Mouse (Mus musculus) forebrain, embryonic 13.5 days (tissue): ENCODE measurements around the gene Cnr1. TPM values are rescaled to one million over a fixed set of nuclear protein-coding genes. Genes with fewer than 3 reads are reported as not detected.
A peak's percentile ranks its signal among the peaks of the same experiment; 100 is the strongest.

Experiments used
- ATAC-seq: fragments of 200-750 bp; cut with Nextera tagmentation; 2 replicates; pipeline ENCODE4 v1.8.0; 2017
- H3K27ac ChIP-seq: fragments of 300-500 bp; sonication (generic); 2 replicates; pipeline ENCODE4 v1.5.1; 2015; ENCODE audit warnings: inconsistent platforms, mild to moderate bottlenecking, moderate library complexity
- H3K27me3 ChIP-seq: fragments of 300-500 bp; sonication (generic); 2 replicates; pipeline ENCODE4 v1.6.1; 2015; ENCODE audit warnings: mild to moderate bottlenecking, inconsistent platforms
- H3K36me3 ChIP-seq: fragments of 300-500 bp; sonication (generic); 2 replicates; pipeline ENCODE4 v1.6.1; 2015; ENCODE audit warnings: mild to moderate bottlenecking, inconsistent platforms; ENCODE audit not compliant: poor library complexity, severe bottlenecking
- H3K4me1 ChIP-seq: fragments of 300-500 bp; sonication (generic); 2 replicates; pipeline ENCODE4 v1.6.1; 2015; ENCODE audit warnings: inconsistent platforms
- H3K4me2 ChIP-seq: fragments of 300-500 bp; sonication (generic); 2 replicates; pipeline ENCODE4 v1.6.1; 2015; ENCODE audit warnings: inconsistent platforms, mild to moderate bottlenecking, moderate library complexity
- H3K4me3 ChIP-seq: fragments of 300-500 bp; sonication (generic); 2 replicates; pipeline ENCODE4 v1.5.1; 2015; ENCODE audit warnings: mild to moderate bottlenecking, inconsistent platforms
- H3K9ac ChIP-seq: fragments of 300-500 bp; sonication (generic); 2 replicates; pipeline ENCODE4 v1.6.1; 2015; ENCODE audit warnings: mild to moderate bottlenecking, inconsistent platforms
- H3K9me3 ChIP-seq: fragments of 300-500 bp; sonication (generic); replicated peaks from 2 replicates; pipeline ENCODE4 v1.6.1; 2016; ENCODE audit warnings: inconsistent platforms
- WGBS: fragments of 180-500 bp; shearing (Covaris S2); methylation state at CpG from one replicate; pipeline ENCODE4 v1.1.7; 2015; 5-methylcytosine and 5-hydroxymethylcytosine counted together
- polyA plus RNA-seq: library from polyadenylated mRNA; unstranded; fragments of >200 nt; fragmentation: Nextera tagmentation; extraction: Ambion mirVana; gene quantifications from 2 replicates; pipeline ENCODE4 v1.2.1, GENCODE M21; 2015

The Cnr1 gene
- polyA plus RNA-seq, 1 experiment from 2014 or later, result 51.0 TPM

DNA sequence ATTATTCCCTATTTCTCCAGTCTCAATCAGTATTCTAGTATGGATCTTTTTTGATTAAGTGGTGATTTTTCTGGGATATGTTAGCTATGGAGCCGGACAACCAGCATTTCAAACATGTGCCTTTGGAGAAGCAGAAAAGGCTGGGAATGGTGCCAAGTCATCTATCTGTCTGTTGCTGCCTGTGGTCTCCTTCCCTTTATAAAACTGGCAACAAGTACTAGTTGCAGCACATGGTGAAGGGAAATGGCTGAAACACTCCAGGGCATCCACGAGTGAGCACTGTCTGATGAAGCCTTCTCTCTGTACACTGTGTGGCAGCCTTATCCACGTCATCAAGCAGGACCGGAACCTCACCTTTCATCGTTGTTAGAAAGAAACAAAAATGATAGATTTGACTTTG lies 8.7 kb upstream of the Cnr1 start:
- H3K4me1 ChIP-seq, result 0 out of 2 replicates have a peak, but pooled peaks cover 3% of the 10 kb centered on the region
- H3K9ac ChIP-seq, result no peak overlapping the region
- no peak overlapping the region for H3K27ac ChIP-seq
- no peak for ATAC-seq
- no peaks in the 10 kb centered on the region for H3K9me3 ChIP-seq
- H3K4me2 ChIP-seq, result no peak overlapping the region
- no peak overlapping the region for H3K4me3 ChIP-seq
- WGBS, result 71% methylated on average over 5 of the region's 5 CpGs
- no peaks in the 10 kb centered on the region for H3K36me3 ChIP-seq
- H3K27me3 ChIP-seq, result peaks cover 8% of the 10 kb centered on the region; the same call in 1 of the 2 replicates

DNA sequence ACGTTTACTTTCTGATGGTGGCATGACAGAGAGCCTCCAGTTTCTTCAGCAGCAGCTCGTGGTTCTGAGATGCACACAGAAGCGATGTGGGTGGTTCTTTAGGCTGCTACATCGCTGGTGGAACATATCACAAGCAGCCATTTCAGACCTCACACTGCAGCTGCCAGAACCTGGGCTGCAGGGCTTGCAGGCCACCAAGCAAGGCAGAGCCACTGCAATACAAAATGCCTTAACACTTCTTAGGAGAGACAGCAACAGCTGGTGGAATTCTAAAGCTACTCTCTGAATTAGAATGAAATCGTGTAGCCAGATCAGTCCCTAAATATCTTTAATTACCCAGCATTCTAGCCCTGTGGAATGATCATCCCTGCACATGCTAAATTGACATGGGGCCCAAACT lies 3.6 kb upstream of the Cnr1 start:
- Histone ChIP-seq H3K9me3 (no peaks in the 10 kb centered on the region), H3K4me1 (peaks cover 10% of the 10 kb centered on the region), H3K9ac (no peak overlapping the region), H3K4me3 (no peak overlapping the region), H3K27me3 (peaks cover 23% of the 10 kb centered on the region), H3K36me3 (no peaks in the 10 kb centered on the region), H3K4me2 (no peak overlapping the region), H3K27ac (no peak overlapping the region)
- ATAC-seq, result no peak
- WGBS, result 40% methylated on average over 5 of the region's 5 CpGs

DNA sequence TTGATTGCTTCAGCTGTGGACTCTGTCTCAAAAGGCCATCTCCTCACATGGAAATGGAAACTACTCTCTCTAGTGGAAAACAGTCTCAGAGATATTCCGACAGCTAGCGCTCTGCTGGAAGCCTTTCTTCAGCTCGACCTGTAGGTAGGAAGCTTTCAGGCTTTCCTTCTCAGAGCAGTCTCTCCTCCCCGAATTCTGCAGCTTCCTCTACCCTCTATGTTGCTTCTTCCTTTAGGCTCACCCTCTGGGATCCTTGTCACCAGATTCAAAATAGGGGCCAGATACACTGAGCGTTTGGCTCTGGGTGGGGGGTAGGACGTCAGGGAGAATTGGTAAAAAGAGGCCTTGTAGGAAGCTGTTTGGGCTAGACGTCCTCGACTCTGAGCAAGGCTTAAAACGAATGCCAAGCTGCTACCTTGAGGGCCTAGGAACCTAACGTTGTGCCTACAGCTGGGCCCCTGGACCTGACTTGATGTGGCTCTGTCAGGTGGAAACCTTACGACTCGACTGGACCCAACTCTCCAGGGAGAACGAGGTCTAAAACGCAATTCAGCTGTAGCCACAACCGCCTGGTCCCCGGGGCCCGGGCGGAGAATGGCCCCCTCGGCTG lies 1.1 kb upstream of the Cnr1 start:
- peak overlapping the region; percentile 92 for H3K27ac ChIP-seq
- H3K4me1 ChIP-seq, result peaks cover 10% of the 10 kb centered on the region
- H3K4me2 ChIP-seq, result peak overlapping the region; percentile 87
- peaks cover 34% of the 10 kb centered on the region for H3K27me3 ChIP-seq
- 1% methylated on average over 19 of the region's 19 CpGs for WGBS
- no peak for ATAC-seq
- no peaks in the 10 kb centered on the region for H3K36me3 ChIP-seq
- peak overlapping the region; percentile 69 for H3K4me3 ChIP-seq
- peak overlapping the region; percentile 91 for H3K9ac ChIP-seq
- no peaks in the 10 kb centered on the region for H3K9me3 ChIP-seq

DNA sequence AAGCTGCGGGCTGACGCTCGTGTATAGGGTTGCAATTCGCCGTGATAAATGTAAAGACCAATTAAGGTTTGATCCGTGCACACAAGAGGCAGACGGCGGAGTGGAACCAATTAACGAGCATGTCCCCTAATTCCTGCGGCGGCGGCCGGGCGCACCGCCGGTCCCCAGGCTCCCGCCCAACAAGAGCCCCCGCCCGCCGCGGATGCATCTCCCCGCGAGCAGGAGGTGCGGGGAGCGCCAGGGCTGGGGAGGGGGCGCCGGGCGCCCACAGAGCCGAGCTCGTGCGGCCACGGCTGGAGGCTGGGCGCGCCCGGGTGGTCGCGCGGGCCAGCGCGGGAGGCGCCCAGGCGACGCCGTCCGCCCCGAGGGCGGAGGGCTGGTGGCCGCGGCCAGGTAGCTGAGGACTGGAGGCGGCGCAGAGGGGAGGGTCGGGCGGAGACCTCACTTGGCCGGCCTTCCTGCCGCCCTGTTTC lies 596 bp upstream of the Cnr1 start:
- WGBS, result 0% methylated on average over 27 of the region's 55 CpGs
- peak; percentile 66 for ATAC-seq
- peaks cover 10% of the 10 kb centered on the region for H3K4me1 ChIP-seq

DNA sequence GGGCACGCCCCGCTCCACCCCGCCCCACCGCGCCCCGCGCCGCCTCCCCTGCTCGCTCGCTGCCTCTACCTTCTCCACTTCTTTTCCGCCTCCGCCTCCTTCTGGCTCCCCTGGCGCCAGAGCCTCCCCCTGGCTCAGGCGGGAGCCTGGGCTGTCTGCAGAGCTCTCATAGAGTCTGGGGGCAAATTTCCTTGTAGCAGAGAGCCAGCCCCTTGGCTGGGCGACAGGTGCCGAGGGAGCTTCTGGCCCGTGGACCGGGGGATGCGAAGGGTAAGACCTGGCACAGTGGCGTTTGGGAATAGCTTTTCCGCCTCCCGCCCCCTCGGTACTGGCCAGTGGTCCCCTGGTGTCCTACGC lies 474 bp downstream of the Cnr1 start:
- H3K4me3 ChIP-seq, result peak overlapping the region; percentile 69
- peak; percentile 80 for ATAC-seq
- no peaks in the 10 kb centered on the region for H3K36me3 ChIP-seq
- H3K9ac ChIP-seq, result peak overlapping the region; percentile 91
- 0% methylated on average over 12 of the region's 24 CpGs for WGBS
- H3K27ac ChIP-seq, result peak overlapping the region; percentile 92
- peak overlapping the region; percentile 87 for H3K4me2 ChIP-seq
- peaks cover 10% of the 10 kb centered on the region for H3K4me1 ChIP-seq
- H3K9me3 ChIP-seq, result no peaks in the 10 kb centered on the region
- peaks cover 31% of the 10 kb centered on the region for H3K27me3 ChIP-seq

More for the DNA sequence above, 596 bp upstream of the Cnr1 start:
- Histone ChIP-seq H3K4me2 (peak overlapping the region; percentile 87), H3K27me3 (peaks cover 34% of the 10 kb centered on the region), H3K9me3 (no peaks in the 10 kb centered on the region), H3K27ac (peak overlapping the region; percentile 92), H3K4me3 (peak overlapping the region; percentile 69), H3K36me3 (no peaks in the 10 kb centered on the region), H3K9ac (peak overlapping the region; percentile 91)

DNA sequence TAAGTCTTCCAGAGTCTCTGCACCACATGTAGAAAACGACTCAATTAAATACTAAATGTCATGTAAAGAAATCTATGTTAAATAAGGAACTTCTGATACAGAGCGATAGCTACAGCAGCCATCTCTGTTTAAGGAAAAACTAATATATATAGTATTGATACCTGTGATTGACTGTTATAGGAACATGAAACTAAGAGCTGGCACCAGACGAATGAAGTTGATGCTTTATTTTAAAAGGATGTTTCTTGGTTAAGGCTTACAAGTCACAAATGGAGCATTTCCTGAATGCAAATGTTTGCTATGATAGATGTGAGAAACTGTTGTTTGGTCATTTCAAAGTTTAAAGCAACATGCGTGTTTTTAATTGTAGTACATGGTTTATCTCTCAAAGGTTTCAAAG lies 1.1 kb downstream of the Cnr1 start:
- Histone ChIP-seq H3K4me2 (peak overlapping the region; percentile 87), H3K36me3 (no peaks in the 10 kb centered on the region), H3K9ac (peak overlapping the region; percentile 91), H3K27me3 (peaks cover 28% of the 10 kb centered on the region), H3K9me3 (no peaks in the 10 kb centered on the region), H3K4me3 (peak overlapping the region; percentile 69), H3K27ac (peak overlapping the region; percentile 92; the same call in 1 of the 2 replicates), H3K4me1 (peaks cover 10% of the 10 kb centered on the region)
- no peak for ATAC-seq
- 57% methylated on average over 4 of the region's 4 CpGs for WGBS

DNA sequence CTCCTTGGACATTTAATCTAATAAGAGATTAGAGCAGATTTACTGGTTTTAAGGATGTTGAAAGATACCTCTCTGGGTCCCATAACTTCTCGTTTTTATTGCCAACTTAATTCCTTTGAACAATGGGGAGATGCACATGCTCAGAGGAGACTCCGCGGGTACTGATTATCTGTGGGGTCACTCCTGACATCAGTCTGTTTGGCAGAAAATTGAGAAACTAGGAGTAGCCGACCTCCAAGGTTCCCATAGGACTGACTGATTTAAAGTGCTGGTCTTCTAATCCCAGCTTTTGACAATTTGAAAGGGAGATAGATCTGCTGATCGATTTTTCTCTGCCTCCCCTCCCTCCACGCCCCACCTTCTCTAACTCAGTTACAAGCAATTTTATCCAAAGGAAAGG lies 1.6 kb downstream of the Cnr1 start:
- Histone ChIP-seq H3K4me1 (peaks cover 10% of the 10 kb centered on the region), H3K9ac (peak overlapping the region; percentile 54), H3K4me2 (peak overlapping the region; percentile 46), H3K9me3 (no peaks in the 10 kb centered on the region), H3K27ac (peak overlapping the region; percentile 57; the same call in 1 of the 2 replicates), H3K36me3 (no peaks in the 10 kb centered on the region), H3K4me3 (peak overlapping the region; percentile 35), H3K27me3 (peaks cover 24% of the 10 kb centered on the region)
- ATAC-seq, result no peak
- WGBS, result 42% methylated on average over 6 of the region's 6 CpGs

DNA sequence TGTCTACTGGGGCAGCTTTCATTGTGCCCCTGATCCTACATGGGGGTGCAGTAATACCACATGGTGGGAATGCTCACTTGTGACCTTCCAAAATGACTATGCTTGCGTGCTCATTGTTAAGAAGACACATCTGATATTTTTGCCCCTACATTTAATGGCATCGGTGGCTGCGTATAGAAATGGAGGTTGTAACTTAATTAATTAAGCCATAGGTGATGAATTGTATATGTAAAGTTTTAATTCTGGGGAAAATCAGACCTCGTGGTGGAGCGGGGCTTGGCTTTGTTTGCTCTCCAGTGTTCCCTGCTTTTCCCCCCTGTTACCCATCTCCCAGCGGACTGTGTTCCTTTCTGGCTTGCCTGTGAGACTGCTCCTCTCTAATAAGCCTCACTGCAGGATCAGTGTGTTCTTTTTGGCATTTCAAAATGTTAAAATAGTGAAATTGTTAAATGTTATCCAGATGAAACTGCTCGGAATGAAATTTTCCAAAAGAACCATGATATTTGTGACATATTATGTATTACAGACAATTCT lies 2.4 kb downstream of the Cnr1 start:
- H3K4me2 ChIP-seq, result peak overlapping the region; percentile 46
- H3K9ac ChIP-seq, result peak overlapping the region; percentile 54
- H3K4me3 ChIP-seq, result peak overlapping the region; percentile 35
- H3K9me3 ChIP-seq, result no peaks in the 10 kb centered on the region
- WGBS, result 72% methylated on average over 7 of the region's 7 CpGs
- H3K27ac ChIP-seq, result peak overlapping the region; percentile 57; the same call in 1 of the 2 replicates
- peaks cover 22% of the 10 kb centered on the region for H3K27me3 ChIP-seq
- peaks cover 10% of the 10 kb centered on the region for H3K4me1 ChIP-seq
- H3K36me3 ChIP-seq, result no peaks in the 10 kb centered on the region
- ATAC-seq, result no peak

DNA sequence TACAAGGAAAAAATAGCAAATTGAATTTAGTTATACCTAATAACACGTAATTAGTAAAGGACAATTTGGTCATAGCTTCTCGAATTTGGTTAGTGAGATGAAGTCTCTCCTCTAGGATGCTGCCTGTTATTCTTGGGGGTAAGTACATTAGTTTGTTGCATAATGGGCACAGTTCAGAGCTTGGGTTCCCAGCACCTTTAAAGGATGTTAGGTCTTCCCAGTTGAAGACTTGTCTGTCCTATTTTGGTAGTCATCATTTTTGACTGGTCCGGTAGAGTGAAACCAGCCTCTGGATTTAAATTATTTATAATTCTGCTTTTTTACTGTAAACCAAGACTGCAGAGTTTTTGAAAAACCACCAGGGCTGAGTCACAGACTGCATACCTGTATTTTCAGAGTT lies 3.3 kb downstream of the Cnr1 start:
- no peaks in the 10 kb centered on the region for H3K36me3 ChIP-seq
- peak overlapping the region; percentile 35; the same call in 1 of the 2 replicates for H3K4me3 ChIP-seq
- H3K4me1 ChIP-seq, result peaks cover 10% of the 10 kb centered on the region
- no peak overlapping the region for H3K9ac ChIP-seq
- H3K27ac ChIP-seq, result no peak overlapping the region
- no peak for ATAC-seq
- 92% methylated on average over 3 of the region's 3 CpGs for WGBS
- H3K27me3 ChIP-seq, result peaks cover 15% of the 10 kb centered on the region
- H3K4me2 ChIP-seq, result peak overlapping the region; percentile 39
- H3K9me3 ChIP-seq, result no peaks in the 10 kb centered on the region

DNA sequence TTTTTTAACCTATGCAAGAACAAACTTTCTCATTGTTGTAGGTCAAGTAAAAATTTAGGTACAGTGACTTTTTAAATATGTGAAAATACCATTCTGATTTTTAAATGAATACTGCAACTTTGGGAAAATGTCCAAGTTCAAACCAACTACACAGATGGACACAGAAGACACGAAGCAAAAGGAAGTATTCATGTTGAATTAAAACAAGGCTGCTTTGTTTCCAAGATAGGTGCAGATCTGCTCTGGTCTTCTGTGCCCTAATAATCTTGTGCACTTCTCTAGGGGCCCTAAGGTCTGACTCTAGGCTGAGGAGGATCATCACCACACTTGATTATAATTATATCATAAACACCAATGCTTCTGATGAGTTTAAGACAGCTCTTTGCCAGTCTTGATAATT lies 4.1 kb downstream of the Cnr1 start:
- H3K4me2 ChIP-seq, result peak overlapping the region; percentile 38; the same call in 1 of the 2 replicates
- no peak overlapping the region for H3K27ac ChIP-seq
- peaks cover 11% of the 10 kb centered on the region; the same call in 1 of the 2 replicates for H3K27me3 ChIP-seq
- ATAC-seq, result no peak
- no peak overlapping the region for H3K4me3 ChIP-seq
- WGBS, result 59% methylated on average over 1 of the region's 1 CpGs
- no peaks in the 10 kb centered on the region for H3K36me3 ChIP-seq
- H3K9me3 ChIP-seq, result no peaks in the 10 kb centered on the region
- peaks cover 7% of the 10 kb centered on the region for H3K4me1 ChIP-seq
- H3K9ac ChIP-seq, result no peak overlapping the region

DNA sequence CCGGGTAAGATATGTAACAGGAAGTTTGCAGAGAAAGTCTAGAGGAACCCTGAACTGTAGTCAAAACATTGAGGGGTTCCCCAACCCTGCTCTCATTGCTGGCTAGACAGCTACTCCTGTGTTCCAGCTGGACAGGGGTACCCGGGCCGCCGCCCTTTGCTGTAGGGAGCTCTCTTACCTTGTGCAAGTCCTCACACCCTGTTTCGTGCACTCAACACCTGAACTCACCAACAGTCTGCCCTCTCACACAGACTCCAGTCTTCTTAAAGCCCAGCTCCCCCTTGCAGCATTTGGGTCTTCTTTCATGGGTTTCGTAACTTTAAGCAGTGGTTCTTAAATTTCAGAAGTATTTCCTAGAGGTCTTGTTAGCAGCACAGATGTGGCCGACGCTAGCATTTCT lies 7.0 kb downstream of the Cnr1 start:
- no peak overlapping the region for H3K9ac ChIP-seq
- H3K4me1 ChIP-seq, result no peaks in the 10 kb centered on the region
- no peak overlapping the region for H3K27ac ChIP-seq
- WGBS, result 84% methylated on average over 8 of the region's 8 CpGs
- no peaks in the 10 kb centered on the region for H3K36me3 ChIP-seq
- peaks cover 6% of the 10 kb centered on the region; the same call in 1 of the 2 replicates for H3K27me3 ChIP-seq
- no peaks in the 10 kb centered on the region for H3K9me3 ChIP-seq
- H3K4me2 ChIP-seq, result no peak overlapping the region
- H3K4me3 ChIP-seq, result no peak overlapping the region
- no peak for ATAC-seq

DNA sequence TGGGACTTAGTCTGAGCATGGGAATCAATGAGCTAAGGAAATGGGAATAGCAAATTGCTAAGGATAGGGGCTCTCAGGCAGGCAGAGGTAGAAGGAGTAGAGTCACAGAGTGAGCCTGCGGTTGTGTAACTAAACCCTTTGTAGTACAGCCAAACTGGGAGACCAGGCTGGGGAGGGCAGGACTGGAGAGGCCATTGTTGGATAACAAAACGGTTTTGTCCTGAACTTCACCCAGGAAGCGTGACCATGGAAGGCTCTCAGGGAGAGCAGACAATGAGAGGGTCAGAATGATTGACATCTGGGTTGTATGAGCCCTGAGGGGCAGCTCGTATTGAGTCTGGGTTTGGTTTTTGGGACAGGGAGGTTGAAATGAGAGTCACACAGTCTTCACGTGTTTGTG lies 17.2 kb downstream of the Cnr1 start:
- 10% methylated on average over 5 of the region's 5 CpGs for WGBS

More for the DNA sequence above, 17.2 kb downstream of the Cnr1 start:
- H3K9me3 ChIP-seq, result no peaks in the 10 kb centered on the region
- no peaks in the 10 kb centered on the region for H3K27me3 ChIP-seq
- H3K27ac ChIP-seq, result no peak overlapping the region
- H3K4me3 ChIP-seq, result no peak overlapping the region
- ATAC-seq, result no peak
- H3K9ac ChIP-seq, result no peak overlapping the region
- peaks cover 23% of the 10 kb centered on the region for H3K36me3 ChIP-seq
- H3K4me2 ChIP-seq, result no peak overlapping the region
- peaks cover 6% of the 10 kb centered on the region; the same call in 1 of the 2 replicates for H3K4me1 ChIP-seq
